Mouse (Mus musculus) stomach, embryonic 14.5 days (tissue): Measurements from ENCODE around the gene Prl2c2. TPM values are rescaled to one million over a fixed set of nuclear protein-coding genes. Genes with fewer than 3 reads are reported as not detected.
"Not testable (repeated sequence)": the region's sequence is repeated elsewhere in the genome, so short reads cannot be mapped to it uniquely, and the experiment has no call there.

Experiments used
- ATAC-seq: fragments of 200-750 bp; cut with Nextera tagmentation; 2 replicates; pipeline ENCODE4 v1.8.0; 2017; ENCODE audit warnings: low read depth, moderate TSS enrichment; ENCODE audit not compliant: insufficient number of reproducible peaks, insufficient read depth, low FRiP score
- H3K27ac ChIP-seq: fragments of 300-500 bp; sonication (generic); 2 replicates; pipeline ENCODE4 v1.5.1; 2014; ENCODE audit warnings: mild to moderate bottlenecking, low read length, moderate library complexity, mixed read lengths
- H3K27me3 ChIP-seq: fragments of 300-500 bp; sonication (generic); 2 replicates; pipeline ENCODE4 v1.6.1; 2014; ENCODE audit warnings: low read length, control low read depth, mixed read lengths; ENCODE audit not compliant: control insufficient read depth, insufficient read depth
- H3K36me3 ChIP-seq: fragments of 300-500 bp; sonication (generic); 2 replicates; pipeline ENCODE4 v1.6.1; 2014; ENCODE audit warnings: mild to moderate bottlenecking, control low read depth, low read length, moderate library complexity, mixed read lengths; ENCODE audit not compliant: control insufficient read depth, insufficient read depth
- H3K4me1 ChIP-seq: fragments of 300-500 bp; sonication (generic); 2 replicates; pipeline ENCODE4 v1.6.1; 2014; ENCODE audit warnings: low read length, control low read depth, mixed read lengths; ENCODE audit not compliant: control insufficient read depth, insufficient read depth
- H3K4me2 ChIP-seq: fragments of 300-500 bp; sonication (generic); replicated peaks from 2 replicates; pipeline ENCODE4 v1.6.1; 2014; ENCODE audit warnings: low read depth, low read length, control low read depth
- H3K4me3 ChIP-seq: fragments of 300-500 bp; sonication (generic); 2 replicates; pipeline ENCODE4 v1.5.1; 2014; ENCODE audit warnings: low read depth, low read length, control low read depth
- H3K9ac ChIP-seq: fragments of 300-500 bp; sonication (generic); replicated peaks from 2 replicates; pipeline ENCODE4 v1.6.1; 2014; ENCODE audit warnings: low read depth, mild to moderate bottlenecking, control low read depth, low read length, moderate library complexity, mixed read lengths
- H3K9me3 ChIP-seq: fragments of 300-500 bp; sonication (generic); 2 replicates; pipeline ENCODE4 v1.6.1; 2016; ENCODE audit warnings: low read depth, low read length, control low read depth; ENCODE audit not compliant: control insufficient read depth
- WGBS: fragments of 180-500 bp; shearing (Covaris S2); extraction: QIAGEN DNeasy Blood & Tissue Kit; methylation state at CpG from one replicate; pipeline ENCODE4 v1.1.7; 2014; 5-methylcytosine and 5-hydroxymethylcytosine counted together
- polyA plus RNA-seq: library from polyadenylated mRNA; unstranded; fragments of >200 nt; fragmentation: Nextera tagmentation; extraction: Ambion mirVana; gene quantifications from 2 replicates; pipeline ENCODE4 v1.2.1, GENCODE M21; 2014

The Prl2c2 gene
- 0.95 TPM in 1 of 2 replicates, not detected in the other for polyA plus RNA-seq

- H3K36me3 ChIP-seq, H3K4me3 ChIP-seq, H3K9me3 ChIP-seq, H3K27me3 ChIP-seq, H3K27ac ChIP-seq, H3K4me1 ChIP-seq, H3K9ac ChIP-seq, H3K4me2 ChIP-seq, ATAC-seq: not testable (repeated sequence)
- WGBS = 58% methylated on average over 2 of the region's 2 CpGs
Measured at GRCm38 (mm10) chr13:13005283-13005682, at the start of gene Prl2c2. Prl2c2 (minus strand) TSS chr13:13005383.

- 69% methylated on average over 3 of the region's 3 CpGs for WGBS
- not testable (repeated sequence) for ATAC-seq, H3K27me3 ChIP-seq
Measured at GRCm38 (mm10) chr13:13025872-13026271, 20.7 kb upstream of the Prl2c2 start.

GRCm38 (mm10) chr13:13013993-13014549 lies 8.9 kb upstream of the Prl2c2 start:
- H3K4me1 ChIP-seq, H3K4me3 ChIP-seq, H3K27me3 ChIP-seq, H3K36me3 ChIP-seq, H3K9me3 ChIP-seq, H3K27ac ChIP-seq, ATAC-seq, H3K9ac ChIP-seq, H3K4me2 ChIP-seq: not testable (repeated sequence)
- WGBS = 85% methylated on average over 2 of the region's 2 CpGs

More at GRCm38 (mm10) chr13:13025872-13026271, 20.7 kb upstream of the Prl2c2 start:
- H3K4me1 ChIP-seq, H3K9me3 ChIP-seq, H3K27ac ChIP-seq, H3K36me3 ChIP-seq, H3K4me2 ChIP-seq, H3K4me3 ChIP-seq, H3K9ac ChIP-seq: not testable (repeated sequence)

Other genes starting within 250 kb of the Prl2c2 start
- gene Prl2c3, start 205.3 kb downstream of the Prl2c2 start, polyA plus RNA-seq = 0.43 TPM in 1 of 2 replicates, not detected in the other
- not detected in 2 replicates for gene Prl2c5, start 177.3 kb upstream of the Prl2c2 start, polyA plus RNA-seq